Mouse (Mus musculus): ENCODE data around the gene Cbln3. TPM values are rescaled to one million over a fixed set of nuclear protein-coding genes. Genes with fewer than 3 reads are reported as not detected.
A peak's percentile ranks its signal among the peaks of the same experiment; 100 is the strongest.

Cbln3 gene
- total RNA-seq, 4 experiments from 2014 or later, result 0.06 TPM; not detected in 3

GRCm38 (mm10) chr14:55879623-55880022 is 4.6 kb downstream of the Cbln3 start:
- DNase-seq (ENCODE audit: low spot score), result peak; percentile 55

- no peak for DNase-seq (ENCODE audit: low spot score)
Measured at GRCm38 (mm10) chr14:55878316-55878940, 5.8 kb downstream of the Cbln3 start.

- DNase-seq (ENCODE audit: low spot score), result no peak
Measured at GRCm38 (mm10) chr14:55877469-55878315, 6.5 kb downstream of the Cbln3 start.

- DNase-seq (ENCODE audit: low spot score), result peak; percentile 78
Measured at GRCm38 (mm10) chr14:55873714-55874683, 10.2 kb downstream of the Cbln3 start.

GRCm38 (mm10) chr14:55873242-55873713 is 10.9 kb downstream of the Cbln3 start:
- DNase-seq (ENCODE audit: low spot score), result no peak

GRCm38 (mm10) chr14:55872551-55872950 is 11.6 kb downstream of the Cbln3 start:
- DNase-seq (ENCODE audit: low spot score), result no peak

GRCm38 (mm10) chr14:55872039-55872438 is 12.2 kb downstream of the Cbln3 start:
- DNase-seq (ENCODE audit: low spot score), result no peak

GRCm38 (mm10) chr14:55869538-55869937 is 14.7 kb downstream of the Cbln3 start:
- no peak for DNase-seq (ENCODE audit: low spot score)

- no peak for DNase-seq (ENCODE audit: low spot score)
Measured at GRCm38 (mm10) chr14:55868230-55869026, 15.8 kb downstream of the Cbln3 start.

- peak; percentile 73 for DNase-seq (ENCODE audit: low spot score)
Measured at GRCm38 (mm10) chr14:55866962-55867361, 17.2 kb downstream of the Cbln3 start.

- DNase-seq (ENCODE audit: low spot score), result peak; percentile 78
Measured at GRCm38 (mm10) chr14:55863773-55864172, 20.4 kb downstream of the Cbln3 start.

GRCm38 (mm10) chr14:55862970-55863369 is 21.2 kb downstream of the Cbln3 start:
- DNase-seq (ENCODE audit: low spot score), result no peak

GRCm38 (mm10) chr14:55862186-55862585 is 22.0 kb downstream of the Cbln3 start:
- no peak for DNase-seq (ENCODE audit: low spot score)

- peak; percentile 27 for DNase-seq (ENCODE audit: low spot score)
Measured at GRCm38 (mm10) chr14:55857588-55857987, 26.6 kb downstream of the Cbln3 start.

- DNase-seq (ENCODE audit: low spot score), result peak; percentile 42
Measured at GRCm38 (mm10) chr14:55855101-55855561, 29.1 kb downstream of the Cbln3 start.

GRCm38 (mm10) chr14:55854406-55855100 is 29.6 kb downstream of the Cbln3 start:
- DNase-seq (ENCODE audit: low spot score), result peak; percentile 34

- peak; percentile 76 for DNase-seq (ENCODE audit: low spot score)
Measured at GRCm38 (mm10) chr14:55853621-55854285, 30.4 kb downstream of the Cbln3 start, which contains the start of gene Nynrin. Gene Nynrin (plus strand): TSS chr14:55854010.

- no peak for DNase-seq (ENCODE audit: low spot score)
Measured at GRCm38 (mm10) chr14:55852646-55853551, 31.3 kb downstream of the Cbln3 start.

Measured in heart, adult 8-10 months (tissue).